Mouse (Mus musculus) kidney, postnatal 36 days (tissue): ENCODE results near the gene Slc38a2.

ENCODE experiments used
- DNase-seq, 2 experiments: peaks; one replicate each; pipeline ENCODE4 v3.0.0; 2021 to 2022; ENCODE audit warnings: mixed read lengths in 2 of 2

Slc38a2 gene

DNA sequence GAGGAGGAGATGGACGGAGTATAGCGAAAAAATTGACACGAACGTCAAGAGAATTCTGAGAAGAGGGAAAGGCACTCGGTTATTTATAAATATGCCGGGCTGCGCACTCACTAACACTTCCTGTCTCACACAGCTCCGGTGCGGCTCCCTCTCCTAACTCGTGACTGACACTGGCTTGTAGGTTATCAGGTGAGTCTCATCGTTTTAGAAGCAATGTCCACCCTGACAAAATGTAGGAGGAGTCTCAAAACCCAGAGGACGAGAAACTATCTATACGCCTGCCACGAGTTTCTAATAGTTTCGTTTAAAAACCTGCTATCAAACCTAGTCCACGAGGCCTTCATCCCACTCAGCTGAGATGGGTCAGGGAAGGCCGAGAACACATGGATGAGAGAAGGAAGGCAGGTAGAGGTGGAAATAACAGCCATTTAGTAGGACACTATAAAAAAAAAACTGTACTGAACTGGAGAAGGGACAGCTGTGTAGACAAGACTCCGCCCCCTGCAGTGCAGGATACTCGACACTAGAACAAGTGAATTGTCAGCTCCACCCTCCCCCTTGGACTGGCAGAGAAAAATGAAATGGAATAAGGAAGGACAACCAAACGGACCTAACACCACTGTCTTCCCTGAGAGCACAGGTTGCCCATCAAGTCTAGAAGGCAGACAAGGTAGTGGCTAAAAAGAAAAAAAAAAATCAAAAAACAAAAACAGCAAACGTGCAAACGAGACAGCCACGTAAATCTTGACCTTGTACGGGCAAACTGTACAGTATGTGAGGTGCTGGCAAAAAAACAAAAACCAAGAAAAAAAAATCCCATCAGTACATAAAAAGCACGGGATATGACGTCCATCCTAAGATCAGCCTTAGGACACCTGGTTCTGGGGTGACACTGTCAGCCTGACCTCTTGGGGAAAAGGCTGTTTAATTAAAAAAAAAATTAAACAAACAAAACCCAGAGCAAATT, 3.8 kb downstream of the Slc38a2 start:
- DNase-seq: peak; percentile 50 to 64

- no peak for DNase-seq
Observed at GRCm38 (mm10) chr15:96694988-96695387, 4.5 kb downstream of the Slc38a2 start.

- DNase-seq: no peak
Observed at GRCm38 (mm10) chr15:96693688-96694087, 5.8 kb downstream of the Slc38a2 start.

GRCm38 (mm10) chr15:96692401-96692800, 7.1 kb downstream of the Slc38a2 start:
- DNase-seq: no peak

DNA sequence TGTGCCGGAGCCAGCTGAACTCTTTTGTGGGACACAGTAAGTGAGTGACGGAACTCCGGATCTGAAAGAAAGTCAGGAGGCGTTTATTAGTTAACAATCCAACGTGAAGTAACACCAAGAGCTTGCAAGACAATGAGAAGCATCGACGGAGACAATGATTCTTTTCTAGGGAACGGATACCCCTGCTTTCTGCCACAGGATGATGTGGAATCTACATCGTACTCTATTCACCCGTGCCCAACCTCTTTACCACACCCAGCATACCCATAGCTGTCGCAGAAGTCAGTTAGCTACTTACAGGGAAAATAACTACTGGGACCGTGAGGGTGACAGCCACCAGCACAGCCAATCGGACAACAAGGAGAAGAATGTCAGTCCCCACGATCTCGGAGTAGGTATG, 8.1 kb downstream of the Slc38a2 start:
- no peak for DNase-seq

GRCm38 (mm10) chr15:96690829-96691228, 8.7 kb downstream of the Slc38a2 start:
- DNase-seq: no peak

DNA sequence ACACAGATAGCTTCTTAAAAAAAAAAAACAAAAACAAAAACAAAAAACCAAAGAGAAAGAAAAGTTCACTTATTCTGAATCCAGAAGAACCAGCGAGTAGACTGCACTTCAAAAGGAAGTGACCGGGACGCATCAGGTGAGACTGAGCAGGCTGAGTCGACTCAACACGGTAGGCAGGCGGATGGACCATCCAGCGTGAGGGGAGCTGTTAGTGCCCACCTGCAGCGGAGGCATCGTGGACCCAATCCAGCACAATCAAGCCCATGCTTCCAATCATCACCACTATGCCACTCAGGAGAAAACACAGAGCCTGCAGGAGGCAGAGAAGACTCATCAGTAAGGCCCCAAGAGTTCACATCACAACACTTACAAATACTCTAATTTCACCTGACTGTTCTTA, 9.6 kb downstream of the Slc38a2 start:
- DNase-seq: no peak

GRCm38 (mm10) chr15:96688784-96689318, 10.7 kb downstream of the Slc38a2 start:
- DNase-seq: no peak

GRCm38 (mm10) chr15:96688036-96688435, 11.5 kb downstream of the Slc38a2 start:
- DNase-seq: no peak

GRCm38 (mm10) chr15:96687366-96687765, 12.2 kb downstream of the Slc38a2 start:
- no peak for DNase-seq

- no peak for DNase-seq
Observed at GRCm38 (mm10) chr15:96686201-96687159, 13.1 kb downstream of the Slc38a2 start.

- no peak for DNase-seq
Observed at GRCm38 (mm10) chr15:96685273-96685672, 14.3 kb downstream of the Slc38a2 start.

DNA sequence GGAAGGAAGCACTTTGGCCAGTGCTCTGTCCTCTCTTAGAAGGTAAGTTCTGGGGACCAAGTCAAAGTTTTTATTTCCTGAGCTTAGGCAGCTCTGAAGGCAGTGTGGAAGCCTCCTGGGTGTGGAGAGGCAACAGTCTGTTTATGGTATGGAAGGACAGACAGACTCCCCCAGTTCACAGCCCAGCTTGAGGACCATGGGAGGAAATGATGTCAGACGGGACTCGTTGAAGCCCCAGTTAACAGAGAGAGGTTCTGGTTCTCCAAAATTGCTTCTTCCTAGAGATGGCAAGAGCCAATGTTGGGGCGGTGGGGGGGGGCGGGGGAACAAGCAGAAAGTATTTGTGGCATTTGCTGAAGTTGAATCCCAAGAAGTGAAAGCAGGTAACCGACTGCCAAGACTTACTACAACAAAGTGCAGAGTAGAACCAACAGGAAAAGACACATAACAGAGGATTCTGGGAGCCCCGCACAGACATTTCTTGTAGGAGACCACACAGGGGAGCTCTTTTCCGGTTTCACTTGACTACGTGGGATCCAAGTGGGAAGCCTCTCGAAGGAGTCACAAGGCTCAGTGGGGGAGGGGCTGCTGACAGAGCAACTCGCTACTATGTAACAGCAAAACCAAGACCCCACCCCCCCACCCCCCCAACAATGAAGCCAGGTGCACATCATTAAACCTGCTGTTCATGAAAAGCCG, 15.2 kb downstream of the Slc38a2 start:
- DNase-seq: peak; percentile 54 to 69

GRCm38 (mm10) chr15:96678871-96679773, 20.4 kb downstream of the Slc38a2 start:
- DNase-seq: no peak

DNA sequence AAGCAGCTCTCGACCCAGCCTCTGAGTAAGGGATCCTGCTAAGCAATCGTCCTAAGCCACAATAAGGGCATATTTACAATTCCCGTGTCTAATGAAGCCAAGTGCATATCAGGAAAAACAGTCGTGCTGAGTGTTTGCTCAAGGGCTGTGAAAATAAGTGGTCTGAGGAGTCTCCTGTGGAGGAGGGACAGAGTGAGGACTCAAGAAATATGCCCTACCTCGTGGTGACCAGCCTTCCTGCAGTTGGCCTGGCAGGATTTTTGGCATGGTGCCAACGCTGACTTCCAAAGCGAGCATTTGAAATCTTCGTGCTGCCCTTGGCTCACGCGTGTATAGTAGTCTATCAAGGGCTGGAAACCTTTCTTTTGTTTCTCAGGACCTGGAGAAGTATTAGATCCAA, 23.0 kb downstream of the Slc38a2 start:
- DNase-seq: peak; percentile 26 to 65

DNA sequence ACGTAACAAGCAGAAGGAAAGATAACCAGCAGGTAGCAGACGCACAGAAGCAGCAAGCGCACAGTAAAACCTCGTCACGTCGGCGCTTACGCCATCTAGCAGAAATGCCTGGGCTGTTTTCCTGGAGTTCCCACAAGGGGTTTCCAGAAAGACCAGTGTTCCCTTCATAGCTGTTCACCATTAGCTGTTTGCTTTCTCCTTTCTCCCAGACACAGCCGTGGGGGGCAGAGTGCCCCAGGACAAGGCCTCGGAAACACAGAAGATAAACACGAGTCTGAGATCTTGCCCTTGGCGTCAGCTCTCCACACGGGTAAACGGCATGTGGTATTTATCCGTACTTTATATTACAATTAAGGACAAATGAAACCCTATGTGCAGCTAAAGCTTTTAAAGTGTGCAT, 23.8 kb downstream of the Slc38a2 start:
- no peak for DNase-seq

GRCm38 (mm10) chr15:96675055-96675454, 24.5 kb downstream of the Slc38a2 start:
- DNase-seq: no peak

DNA sequence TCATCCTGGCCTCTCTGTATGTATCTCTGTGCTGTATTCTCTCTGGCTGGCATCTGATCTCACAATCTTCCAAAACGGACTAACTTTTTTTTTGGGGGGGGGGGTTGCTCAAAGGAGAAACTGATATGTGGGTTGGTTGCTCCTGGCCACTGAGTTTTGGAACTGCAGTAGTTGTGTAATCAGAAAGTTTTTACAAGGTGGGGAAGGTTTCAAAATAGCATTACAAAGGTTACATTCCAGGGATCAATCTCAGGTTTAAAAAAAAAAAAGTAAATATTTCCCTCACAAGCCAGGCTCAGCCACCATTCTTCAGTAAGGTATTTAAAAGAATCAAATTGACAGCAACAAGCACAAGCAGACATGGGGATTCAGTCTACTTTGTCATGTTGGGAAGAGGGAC, 25.4 kb downstream of the Slc38a2 start:
- no peak for DNase-seq

- no peak for DNase-seq
Observed at GRCm38 (mm10) chr15:96669721-96670120, 29.8 kb downstream of the Slc38a2 start.

GRCm38 (mm10) chr15:96666663-96667062, 32.9 kb downstream of the Slc38a2 start:
- DNase-seq: peak; percentile 68 to 80

DNA sequence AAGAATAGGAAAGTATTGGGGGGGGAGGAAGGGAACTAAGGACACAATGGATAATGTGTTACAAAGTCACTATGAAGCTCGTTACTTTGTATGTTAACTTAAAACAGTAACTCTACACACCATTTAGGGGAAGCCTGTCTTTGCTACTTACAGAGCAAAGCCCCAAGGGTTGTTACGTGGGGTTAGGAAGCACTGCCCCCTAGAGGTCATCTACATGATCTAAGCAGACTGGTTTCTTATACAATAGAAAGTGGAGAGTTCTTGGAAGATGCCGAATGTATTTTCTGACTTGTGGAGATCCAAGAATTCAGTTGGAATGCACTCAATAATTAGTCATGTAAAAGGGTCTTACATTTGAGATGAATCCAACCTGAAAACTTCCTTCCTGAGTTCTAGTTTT, 33.6 kb downstream of the Slc38a2 start:
- DNase-seq: peak; percentile 82 to 83
